Mouse (Mus musculus) adipocyte (in vitro differentiated cells): ENCODE data around the gene Fads2.
"Not testable (repeated sequence)": the region's sequence is repeated elsewhere in the genome, so short reads cannot be mapped to it uniquely, and the experiment has no call there.

ENCODE experiments used
- DNase-seq: peaks from one replicate; pipeline ENCODE4 v3.0.0-alpha.2; 2016; ENCODE audit warnings: low spot score

Gene Fads2

GRCm38 (mm10) chr19:10101341-10102053, at the start of gene Fads2:
Fads2 (minus strand) TSS chr19:10101746.
- peak; percentile 87 for DNase-seq

DNA sequence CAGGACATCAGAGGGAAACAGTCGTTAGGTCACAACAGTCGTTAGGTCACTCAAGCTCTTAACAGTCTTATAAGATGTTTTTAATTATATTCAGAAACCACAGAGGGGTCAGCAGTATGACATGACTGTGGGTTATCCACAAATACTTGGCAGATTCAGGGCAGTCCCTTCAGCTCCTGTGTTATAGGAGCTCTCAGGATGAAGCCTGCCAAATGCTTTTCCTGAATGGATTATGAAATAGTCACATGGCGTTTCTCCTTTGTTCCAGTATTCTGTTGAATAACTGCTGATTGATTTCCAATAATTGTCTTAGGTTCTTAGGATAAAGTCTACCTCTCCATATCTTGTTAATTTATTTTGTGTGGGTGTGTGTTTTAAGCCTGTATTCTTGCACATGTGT, 47.6 kb upstream of the Fads2 start:
- DNase-seq = peak; percentile 79

- DNase-seq = peak; percentile 61
Measured at GRCm38 (mm10) chr19:10148555-10148954, 47.0 kb upstream of the Fads2 start.

- no peak for DNase-seq
Measured at GRCm38 (mm10) chr19:10144464-10144863, 42.9 kb upstream of the Fads2 start.

DNA sequence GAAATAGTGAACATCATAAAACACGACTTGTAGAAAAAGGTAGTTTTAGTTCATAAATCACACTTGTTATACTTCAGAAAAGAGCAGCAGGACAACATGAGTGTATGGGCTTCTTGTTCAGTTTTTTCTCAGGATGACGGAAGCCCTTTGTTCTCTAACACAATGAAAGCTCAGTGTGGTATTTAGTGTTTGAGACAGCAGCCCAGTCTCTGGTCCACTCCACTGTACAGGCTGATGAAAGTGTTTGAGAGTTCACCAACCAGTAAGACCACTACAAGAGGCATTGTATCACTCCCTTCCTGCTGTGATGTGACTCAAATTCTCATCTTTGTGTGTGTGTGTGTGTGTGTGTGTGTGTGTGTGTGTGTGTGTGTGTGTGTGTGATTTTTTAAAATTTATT, 42.1 kb upstream of the Fads2 start:
- no peak for DNase-seq

- peak; percentile 32 for DNase-seq
Measured at GRCm38 (mm10) chr19:10139736-10140135, 38.2 kb upstream of the Fads2 start.

DNA sequence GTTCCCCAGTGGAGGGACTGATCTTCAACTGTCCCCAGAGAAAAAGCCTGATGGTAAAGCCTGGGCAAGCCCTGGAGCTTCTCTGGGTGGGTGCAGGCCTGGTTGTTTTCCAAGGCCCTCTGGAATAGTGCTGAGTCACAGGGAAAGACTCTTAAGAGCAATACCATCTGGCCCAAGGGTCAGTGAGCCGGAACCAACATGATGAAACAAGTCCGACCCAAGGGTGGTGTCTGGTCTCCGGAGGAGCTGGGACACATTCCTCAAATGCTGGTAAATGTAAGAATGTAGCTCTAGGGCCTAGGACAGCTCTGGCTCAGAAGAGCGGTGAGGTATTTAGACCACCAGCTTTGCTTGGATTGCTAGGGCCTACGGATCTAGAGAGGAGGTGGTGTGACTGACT, 35.9 kb upstream of the Fads2 start:
- peak; percentile 70 for DNase-seq

DNA sequence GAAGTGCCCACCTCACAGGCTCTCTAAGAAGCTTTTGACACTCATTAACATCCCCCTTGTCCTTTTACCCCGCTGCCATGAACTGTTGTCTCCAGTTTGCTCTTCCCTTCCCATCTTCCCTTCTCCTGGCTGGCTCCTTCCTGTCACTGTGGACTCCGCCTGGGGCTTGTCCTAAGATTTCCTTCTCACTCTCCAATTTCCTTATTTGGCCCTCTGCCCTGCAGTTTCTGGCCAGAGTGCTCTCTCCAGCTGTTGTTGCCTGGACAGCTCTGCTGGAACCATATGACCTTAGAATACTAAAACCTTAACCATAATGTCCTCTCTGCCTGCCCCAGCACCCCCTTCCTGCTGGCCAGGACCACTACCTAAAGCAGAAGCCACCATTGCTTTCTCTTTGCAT, 33.1 kb upstream of the Fads2 start:
- peak; percentile 95 for DNase-seq

GRCm38 (mm10) chr19:10129547-10129946, 28.0 kb upstream of the Fads2 start:
- DNase-seq = not testable (repeated sequence)

DNA sequence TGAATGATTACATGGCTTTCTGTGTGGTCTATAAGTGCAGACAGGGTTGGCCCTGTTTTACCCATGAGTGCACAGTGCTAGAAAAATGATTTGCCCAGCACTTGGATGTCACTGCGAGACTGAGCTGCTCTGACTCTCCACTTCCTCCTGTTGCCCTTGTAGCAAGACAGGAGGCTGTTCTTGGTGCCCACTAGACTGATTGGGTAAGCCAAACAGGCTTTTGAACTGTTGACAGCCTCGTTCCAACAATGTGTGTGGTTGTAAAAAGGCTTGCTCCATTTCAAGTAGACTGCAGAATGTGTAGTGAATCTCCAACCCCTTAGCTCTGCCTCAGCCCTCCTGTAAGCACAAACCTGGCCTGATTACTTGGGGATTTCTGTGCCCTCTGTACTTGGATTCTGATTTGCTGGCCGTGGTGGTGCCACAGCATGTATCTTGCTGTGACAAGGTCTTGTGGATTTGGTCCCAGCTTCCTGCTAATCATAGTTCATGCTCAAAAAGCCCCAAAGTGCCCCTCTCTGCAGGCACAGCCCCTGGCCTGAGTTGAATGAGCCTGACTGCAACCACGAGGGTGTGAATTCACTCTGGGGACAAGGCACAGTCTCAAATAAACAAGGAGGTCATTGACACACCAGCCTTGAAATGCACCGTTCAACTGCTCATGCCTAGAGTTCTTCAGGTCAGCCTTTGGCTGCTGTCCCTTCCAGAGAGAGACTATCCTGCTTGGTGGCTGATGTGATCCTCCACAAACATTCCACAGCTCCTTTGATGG, 25.1 kb upstream of the Fads2 start:
- DNase-seq = peak; percentile 66

- no peak for DNase-seq
Measured at GRCm38 (mm10) chr19:10123892-10124634, 22.5 kb upstream of the Fads2 start.

GRCm38 (mm10) chr19:10122021-10122631, 20.6 kb upstream of the Fads2 start:
- DNase-seq = no peak

DNA sequence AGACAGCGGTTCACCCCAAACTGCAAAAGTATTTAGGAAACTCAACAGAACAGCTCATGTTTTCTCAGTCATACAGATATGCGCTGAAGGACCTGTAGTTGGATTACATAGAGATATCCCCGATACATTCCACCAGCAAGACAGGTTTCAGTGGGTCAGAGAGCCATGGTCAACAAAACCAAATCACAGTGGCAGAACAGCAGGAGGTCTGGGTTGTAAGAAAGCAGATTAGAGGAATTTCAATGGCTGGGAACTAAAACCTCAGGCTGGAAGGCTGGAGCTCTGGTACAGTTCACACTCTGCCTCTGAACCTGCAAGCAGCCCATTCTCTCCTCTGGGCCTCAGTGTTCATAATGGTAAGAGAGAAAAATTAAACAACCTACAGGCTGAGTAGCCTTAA, 15.1 kb upstream of the Fads2 start:
- DNase-seq = no peak

- DNase-seq = no peak
Measured at GRCm38 (mm10) chr19:10115373-10116158, 14.0 kb upstream of the Fads2 start.

DNA sequence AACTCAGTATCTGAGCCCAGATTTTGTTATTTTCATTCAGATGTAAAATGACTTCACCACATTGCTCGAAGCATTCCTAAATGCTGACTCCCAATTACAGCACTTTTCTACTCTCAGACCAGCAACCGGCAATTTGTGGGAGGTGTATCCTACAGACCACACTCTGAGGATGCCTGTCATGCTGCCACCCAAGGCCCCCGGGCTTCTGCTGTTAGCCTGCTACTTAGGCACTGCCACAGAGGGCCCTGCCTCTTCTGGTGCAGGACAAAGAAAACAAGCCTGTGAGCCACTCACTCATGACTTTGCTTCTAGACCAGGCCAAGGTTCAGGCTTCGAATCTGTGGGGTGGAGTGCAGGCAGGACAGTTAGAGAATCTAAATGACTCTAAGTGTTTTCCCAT, 11.4 kb upstream of the Fads2 start:
- DNase-seq = peak; percentile 84

DNA sequence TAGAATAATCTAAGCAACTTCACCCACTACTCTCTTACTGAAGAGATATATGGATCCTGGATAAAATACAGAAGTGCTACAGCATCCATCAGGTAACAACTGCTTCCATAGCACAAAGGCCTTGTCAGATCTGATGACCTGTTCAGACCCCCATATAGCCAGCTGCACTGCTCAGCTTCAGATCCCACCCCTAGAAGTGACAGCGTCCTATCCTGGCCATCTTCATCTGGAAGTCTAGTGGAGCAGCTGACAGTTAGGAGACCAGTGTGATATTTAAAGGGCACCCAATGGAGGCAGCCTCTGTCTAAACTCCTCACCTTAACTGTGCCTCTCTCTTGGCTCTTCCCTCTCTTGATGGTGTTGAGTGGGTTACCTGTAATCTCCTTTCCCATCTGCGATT, 7.1 kb upstream of the Fads2 start:
- no peak for DNase-seq

- DNase-seq = no peak
Measured at GRCm38 (mm10) chr19:10108129-10108528, 6.6 kb upstream of the Fads2 start.

DNA sequence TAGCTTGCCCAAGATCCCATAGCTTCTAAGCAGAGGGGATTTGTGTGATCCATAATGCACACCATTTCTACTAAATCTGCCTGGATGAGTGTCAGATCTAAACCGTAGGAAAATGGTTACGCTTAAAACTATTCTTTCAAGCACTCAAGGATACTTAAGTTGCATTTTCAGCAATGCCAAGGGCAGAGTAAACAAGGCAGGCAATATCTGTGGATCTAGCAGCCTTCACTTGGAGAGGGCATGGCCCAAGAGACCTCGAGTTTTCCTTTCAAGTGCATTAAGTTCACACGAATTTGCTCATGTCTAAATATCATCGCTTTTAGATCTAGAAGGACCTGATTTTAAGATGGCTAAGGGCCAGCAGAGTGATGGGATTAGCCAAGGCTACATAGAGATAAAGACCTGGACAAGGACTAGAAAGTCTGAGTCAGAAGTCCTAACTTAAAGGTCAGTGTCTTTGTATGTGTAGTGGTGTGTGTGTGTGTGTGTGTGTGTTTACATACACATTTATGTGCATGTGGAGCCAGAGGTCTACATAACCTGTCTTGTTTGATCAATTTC, 5.6 kb upstream of the Fads2 start:
- DNase-seq = no peak

- no peak for DNase-seq
Measured at GRCm38 (mm10) chr19:10106634-10107033, 5.1 kb upstream of the Fads2 start.

DNA sequence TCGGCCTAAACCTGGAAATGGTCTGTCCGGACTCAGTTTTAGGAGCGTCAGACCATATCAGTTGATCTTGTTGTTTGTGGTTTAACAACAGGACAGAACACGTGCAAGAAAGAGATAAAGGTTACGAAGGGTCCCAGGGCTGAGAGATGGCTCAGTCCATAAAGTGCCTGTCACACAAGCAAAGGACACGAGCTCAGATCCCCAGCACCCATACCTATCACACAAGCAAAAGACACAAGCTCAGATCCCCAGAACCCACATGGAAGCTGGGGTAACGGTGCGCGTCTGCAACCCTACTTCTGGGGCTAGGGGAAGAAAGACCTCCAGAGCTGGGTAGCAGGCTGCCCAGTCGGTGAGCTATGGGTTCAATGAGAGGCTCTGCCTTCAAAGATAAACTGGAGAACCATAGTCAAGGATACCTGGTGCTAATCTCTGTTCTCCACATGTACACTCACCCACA, 3.5 kb upstream of the Fads2 start:
- DNase-seq = no peak

DNA sequence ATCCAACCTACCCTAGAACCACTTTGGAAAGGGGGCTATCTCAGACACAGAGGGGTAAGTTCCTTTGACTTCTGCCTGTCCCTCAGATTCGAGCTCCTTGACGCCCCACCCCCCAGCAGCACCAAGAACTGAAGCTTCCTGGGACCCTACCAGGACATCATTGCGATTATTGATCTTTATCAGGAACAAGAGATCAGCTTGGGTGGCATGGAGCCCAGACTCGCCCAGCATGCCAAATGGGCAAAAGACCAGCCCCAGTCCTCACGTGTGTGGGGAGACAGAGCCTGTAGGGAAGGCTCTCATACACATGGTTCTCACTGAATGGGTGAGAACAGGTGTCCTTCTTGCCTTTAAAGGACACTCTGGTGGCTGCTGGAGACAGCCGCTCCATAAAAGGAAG, 2.7 kb upstream of the Fads2 start:
- no peak for DNase-seq
